Mouse (Mus musculus): ENCODE results near the gene Pop5.
A peak's percentile ranks its signal among the peaks of the same experiment; 100 is the strongest.

Pop5 gene

DNA sequence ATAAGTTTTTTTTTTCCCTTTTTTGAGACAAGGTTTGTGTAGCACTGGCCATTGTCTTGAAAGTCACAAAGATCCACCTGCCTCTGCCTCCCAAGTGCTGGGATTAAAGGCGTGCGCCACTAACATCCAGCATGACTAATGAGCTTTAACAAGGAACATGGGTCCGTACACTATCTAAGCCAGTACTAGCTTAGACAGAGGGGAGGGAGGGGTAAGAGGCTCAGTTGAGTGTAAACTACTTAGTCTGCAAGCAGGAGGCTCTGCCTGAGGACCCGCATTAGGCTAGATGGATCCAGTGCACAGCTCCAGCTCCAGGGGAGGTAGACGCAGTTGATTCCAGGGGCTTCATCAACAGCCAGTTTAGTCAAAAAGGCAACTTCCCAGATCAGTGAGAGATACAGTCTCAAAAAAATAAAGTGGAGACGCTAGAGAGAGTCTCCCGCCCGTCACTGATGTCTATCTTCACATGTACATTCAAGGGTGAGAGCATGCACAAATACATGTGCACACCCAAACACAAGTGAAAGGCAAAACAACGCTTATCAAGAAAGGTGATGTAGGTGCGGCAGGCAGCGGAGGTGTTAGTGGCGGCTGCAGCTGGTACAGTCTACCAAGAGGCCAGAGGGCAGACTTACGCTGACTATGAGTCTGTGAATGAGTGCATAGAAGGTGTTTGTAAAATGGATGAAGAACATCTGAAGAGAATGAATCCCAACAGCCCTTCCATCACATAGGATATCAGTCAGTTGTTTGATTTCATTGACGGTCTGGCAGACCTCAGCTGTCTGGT is 27.1 kb downstream of the Pop5 start:
- DNase-seq (ENCODE audit: low read depth, low spot score): no peak

DNA sequence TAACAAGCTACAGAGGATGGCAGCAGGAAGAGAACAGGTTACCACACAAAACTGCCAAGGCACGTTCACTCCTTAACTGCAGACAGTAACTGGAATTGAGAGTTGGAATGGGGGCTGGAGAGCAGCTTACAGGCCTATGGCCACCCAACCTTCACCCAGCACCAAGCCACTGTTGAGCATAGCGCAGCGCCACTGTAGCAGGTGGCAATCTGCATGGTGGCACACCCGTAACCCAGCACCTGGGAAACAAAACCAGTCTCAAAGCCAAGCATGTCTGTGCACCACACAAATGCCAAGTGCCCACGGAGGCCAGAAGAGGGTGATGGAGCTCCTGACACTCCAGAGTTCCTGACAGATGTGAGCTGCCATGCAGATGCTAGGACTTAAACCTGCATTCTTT is 30.7 kb downstream of the Pop5 start:
- DNase-seq (ENCODE audit: low read depth, low spot score): no peak

DNA sequence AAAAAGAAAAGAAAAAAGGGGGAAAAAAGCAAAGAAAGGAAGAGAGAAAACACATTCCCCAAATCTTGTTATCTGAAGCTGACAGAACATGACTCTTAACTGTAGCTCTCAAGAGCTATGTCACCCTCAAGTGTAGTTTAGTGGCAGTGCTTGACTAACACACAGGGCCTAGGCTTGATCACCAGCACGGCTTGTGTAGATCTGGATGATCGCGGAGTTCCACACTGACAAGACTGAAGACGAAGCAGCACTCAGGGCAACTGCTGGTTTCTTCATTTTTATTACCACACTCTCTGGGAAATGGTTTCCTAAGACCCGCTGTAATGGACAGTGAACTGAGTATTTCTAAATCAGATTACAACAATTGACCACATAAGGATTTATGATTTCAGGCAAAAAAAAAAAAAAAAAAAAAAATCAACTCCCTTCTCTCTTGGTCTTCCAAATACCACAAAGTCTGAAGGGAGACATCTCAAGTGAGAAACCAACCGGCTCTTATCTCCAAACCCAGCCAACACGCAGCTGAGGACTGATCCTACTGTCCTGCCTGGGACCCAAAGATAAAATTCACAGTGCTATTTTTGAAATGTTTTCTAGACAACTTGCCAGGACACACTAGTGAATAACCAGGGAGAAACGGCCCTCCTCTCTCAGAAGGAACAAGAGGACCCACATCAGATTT is 31.3 kb downstream of the Pop5 start:
- DNase-seq (ENCODE audit: low read depth, low spot score): peak; percentile 92

DNA sequence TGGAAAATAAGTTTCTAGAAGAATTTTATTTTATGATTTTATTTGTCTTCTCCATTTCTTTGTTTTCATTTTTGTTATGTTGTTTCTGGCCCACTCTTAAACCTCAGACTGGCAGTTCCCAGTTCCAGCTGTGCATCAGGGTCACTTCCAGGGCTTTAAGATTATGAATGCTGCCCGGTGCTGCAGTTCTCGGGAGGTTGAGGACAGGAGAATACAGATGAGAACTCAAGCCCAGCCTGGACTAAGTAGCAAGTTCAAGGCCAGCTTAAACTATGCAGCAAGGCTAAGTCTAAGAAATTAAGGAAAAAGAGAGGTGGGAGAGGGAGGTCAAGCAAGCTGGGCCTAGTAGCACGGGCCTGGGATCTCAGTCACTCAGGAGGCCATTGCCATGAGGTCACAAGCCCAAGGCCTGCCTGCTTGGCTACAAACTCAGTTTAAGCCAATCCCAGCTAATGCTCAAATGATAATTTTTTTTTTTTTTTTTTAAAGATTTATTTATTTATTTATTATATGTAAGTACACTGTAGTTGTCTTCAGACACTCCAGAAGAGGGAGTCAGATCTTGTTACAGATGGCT is 31.9 kb downstream of the Pop5 start:
- DNase-seq (ENCODE audit: low read depth, low spot score): no peak

DNA sequence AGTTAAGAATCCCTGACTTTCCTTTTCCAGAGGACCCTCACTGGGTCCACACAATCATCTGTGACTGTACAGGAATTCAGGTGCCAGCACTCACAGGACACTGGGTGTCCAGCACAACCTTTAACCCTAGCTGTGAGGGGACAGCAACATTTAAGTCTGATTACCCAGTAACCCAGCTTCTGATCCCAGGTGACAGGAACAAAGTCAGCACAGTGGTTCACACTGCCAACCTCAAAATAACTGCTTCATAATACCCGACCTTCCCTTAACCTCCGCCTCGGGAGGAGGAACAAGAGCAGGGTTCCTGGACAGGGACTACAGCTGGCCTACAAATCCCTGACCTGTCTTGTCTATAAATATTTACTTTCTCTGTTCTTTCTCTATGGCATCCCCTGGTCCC is 32.6 kb downstream of the Pop5 start:
- DNase-seq (ENCODE audit: low read depth, low spot score): no peak

DNA sequence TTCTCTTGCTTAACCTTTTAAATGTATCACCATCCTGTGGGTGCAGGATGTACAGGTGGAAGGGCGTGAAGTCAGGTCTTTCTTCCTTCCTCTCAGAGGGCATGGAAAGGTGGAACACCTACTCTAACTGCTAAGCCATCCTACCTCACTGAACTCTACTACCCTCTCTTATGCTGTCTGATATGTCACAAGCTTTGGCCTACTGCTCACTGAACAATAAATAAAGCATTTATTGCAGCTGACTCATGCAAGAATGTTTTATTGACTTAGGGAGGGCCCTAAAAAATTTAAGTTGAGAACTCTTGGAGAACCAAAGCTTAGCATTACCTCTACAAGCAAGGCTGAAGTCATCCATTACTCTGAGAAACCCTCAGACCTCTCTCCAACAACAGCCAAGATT is 34.3 kb downstream of the Pop5 start:
- no peak for DNase-seq (ENCODE audit: low read depth, low spot score)

DNA sequence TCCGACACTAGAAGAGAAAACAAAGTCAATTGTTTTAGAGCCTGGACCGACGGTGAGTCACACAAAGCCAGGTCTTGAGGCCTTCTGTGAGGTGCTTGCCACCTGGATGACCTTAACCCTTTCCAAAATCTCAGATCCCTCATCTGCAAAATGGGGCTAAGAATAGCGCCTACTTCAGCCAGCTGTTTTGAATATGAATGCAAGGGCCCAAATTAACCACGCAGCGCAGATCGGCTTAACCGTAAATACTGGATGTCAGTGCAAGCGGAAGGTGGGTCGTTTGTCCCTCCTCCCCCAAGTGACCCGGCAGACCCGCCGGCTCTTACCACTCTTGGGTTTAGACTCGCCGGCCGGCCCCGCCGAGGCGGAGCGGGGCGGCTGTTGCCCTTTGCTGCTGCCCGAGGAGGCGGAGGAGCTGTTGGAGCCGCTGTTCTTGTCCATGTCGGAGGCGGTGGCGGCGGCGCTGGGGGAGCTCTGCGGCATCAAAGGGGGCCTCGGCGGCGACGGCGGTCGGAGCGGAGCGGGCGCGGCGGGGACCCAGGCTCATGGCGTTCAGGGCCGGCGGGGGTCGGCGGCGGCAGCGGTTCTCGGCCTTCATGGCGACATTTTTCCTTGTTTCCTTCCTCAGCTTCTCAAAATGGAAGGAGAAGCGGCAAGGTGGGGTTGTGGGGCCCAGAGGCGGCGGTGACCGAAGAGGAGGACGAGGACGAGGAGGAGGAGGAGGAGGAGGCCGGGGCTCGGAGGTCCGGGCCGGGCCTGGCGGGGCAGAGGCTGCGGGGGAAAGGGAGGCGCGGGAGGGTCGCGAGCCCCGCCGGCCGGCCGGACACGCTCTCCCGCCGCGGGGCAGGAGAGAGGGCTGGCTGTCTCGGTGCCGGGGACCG is 36.5 kb downstream of the Pop5 start:
- DNase-seq (ENCODE audit: low read depth, low spot score): no peak

DNA sequence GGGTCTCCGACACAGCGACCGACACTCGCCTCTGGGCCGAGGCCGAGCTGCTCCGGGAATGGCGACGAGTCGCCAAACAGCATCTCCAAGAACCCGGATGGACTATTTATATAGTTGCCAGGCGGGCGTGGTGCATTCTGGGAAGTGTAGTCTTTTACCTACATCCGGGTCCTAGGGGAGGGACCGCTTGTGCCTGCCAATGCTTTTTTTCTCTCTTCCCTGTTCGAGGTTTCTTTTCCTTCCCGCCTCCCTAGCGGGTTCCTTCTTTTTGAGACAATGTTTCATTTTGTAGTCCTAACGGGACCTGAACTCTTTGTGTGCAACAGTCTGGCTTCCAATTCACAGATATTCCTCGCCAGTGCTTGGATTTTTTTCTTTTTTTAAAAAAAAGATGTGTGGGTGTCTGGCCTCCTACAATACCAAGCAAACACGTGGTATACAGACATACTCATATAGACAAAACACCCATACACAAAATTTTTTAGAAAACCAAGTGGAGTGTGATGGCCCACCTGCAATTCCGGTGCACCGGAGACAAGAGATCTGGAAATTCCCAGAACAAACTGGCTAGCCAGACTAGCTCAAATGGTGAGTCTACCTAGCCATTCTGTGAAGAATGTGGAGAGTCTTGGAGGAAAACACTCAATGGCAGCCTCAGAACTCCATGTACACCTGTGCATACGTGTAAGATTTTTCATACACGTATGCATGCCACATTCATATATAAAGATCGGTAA is 37.3 kb downstream of the Pop5 start, which contains the start of gene Rnf10:
Rnf10 (minus strand) TSS at position 87 of the 737 bp plus-strand sequence.
- peak; percentile 96 for DNase-seq (ENCODE audit: low read depth, low spot score)

DNA sequence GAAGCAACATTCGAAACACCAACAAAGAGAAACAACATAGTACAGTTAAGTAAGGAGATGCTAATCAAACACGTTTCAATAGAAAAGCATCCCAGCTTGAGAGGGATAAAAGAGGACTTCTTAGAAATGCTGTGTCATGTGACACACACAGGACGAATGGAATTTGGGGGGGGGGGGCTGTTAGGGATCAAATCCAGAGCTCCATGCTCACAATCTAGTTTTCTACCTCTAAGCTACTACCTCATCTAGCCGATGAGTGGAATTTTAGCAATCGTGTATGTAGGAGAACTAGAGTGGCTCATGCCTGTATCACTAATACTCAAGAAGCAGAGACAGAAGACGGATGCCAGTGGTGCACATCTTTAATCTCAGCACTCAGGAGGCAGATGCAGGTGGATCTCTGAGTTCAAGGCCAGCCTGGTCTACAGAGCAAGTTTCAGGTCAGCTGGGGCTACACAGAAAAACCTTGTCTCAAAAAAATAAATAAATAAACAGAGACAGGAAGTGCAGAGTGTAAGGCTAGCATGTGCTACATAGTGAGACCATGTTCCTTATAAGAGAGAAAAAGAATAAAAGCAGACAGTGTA is 38.0 kb downstream of the Pop5 start:
- DNase-seq (ENCODE audit: low read depth, low spot score): no peak

DNA sequence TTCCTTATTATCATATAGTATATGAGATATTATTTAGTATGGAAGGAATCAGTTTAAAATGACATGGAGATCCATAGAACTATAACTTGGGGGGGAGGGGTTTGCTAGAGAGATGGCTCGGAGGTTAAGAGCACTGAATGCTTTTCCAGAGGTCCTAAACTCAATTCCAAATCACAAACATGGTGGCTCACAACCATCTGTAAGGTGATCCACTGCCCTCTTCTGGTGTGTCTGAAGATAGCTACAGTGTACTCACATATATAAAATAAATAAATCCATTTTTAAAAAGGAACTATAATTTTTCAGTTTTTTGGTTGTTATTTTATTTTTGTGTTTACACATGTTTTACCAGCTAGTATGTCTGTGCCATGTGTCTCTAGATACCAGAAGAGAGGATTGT is 38.7 kb downstream of the Pop5 start:
- DNase-seq (ENCODE audit: low read depth, low spot score): no peak

DNA sequence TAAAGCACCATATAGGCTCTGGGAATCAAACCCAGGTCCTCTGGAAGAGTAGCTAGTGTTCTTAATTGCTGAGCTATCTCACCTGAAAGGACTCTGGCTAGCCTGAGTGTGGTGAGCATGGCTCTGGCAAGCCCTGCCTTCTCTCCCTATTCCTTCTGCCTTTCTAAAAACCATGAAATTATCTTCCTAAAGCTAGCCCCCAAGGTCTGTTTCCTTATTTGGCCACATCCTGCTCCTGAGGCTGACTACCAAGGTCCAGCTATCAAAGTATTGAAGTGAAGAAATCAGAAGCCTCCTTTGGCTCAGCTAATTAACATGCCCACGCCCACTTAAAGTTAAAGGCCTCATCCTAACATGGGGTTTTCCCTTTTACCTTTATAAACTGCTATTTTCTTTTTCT is 39.1 kb downstream of the Pop5 start:
- no peak for DNase-seq (ENCODE audit: low read depth, low spot score)

DNA sequence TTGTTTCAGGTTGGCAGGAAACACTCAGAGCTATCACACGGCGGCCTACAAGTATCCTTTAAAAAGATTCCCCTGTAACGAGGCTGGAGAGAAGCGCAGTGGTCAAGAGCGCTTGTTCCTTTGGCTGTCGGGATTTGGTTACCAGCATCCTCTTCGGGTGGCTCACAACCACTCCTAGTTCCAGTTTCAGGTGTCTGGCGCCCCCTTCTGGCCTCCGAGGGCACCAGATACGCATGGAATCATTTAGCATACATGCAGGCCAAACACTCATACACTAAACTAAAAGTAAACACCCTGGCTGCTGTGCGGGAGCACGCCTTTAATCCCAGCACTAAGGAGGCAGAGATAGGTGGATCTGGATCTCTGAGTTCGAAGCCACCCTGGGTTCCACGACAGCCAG is 40.4 kb downstream of the Pop5 start:
- no peak for DNase-seq (ENCODE audit: low read depth, low spot score)

DNA sequence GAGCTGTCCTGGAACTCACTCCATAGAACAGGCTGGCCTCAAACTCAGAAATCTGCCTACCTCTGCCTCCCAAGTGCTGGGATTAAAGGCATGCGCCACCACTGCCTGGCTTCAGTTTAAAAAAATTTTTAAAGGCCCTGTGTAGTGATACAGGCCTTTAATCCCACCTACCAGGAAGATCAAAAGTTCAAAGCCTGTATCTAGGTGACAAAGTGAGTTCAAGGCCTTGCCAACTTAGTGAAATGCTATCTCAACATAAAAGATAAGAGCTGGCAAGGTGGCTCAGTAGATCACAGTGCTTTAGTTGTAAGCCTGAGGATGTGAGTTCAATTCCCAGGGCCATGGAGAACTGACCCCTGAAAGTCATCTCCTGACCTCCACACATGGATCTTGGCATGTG is 42.4 kb downstream of the Pop5 start:
- DNase-seq (ENCODE audit: low read depth, low spot score): no peak

DNA sequence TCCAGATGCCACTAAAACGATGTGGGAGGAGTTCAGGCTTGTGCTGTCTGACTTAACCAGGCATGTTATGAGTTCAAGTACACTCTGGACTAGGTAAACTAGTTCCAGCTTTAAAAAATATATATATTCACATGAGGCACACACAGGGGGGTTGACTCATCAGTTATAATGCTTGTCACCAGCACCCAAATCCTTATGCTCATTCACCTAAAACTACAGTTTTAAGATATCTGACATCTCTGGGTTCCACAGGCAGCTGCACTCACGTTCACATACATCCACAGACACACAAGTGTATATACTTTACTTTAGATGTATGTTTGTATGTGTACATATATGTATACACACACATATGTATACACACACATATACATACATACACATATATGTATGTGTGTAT is 43.1 kb downstream of the Pop5 start:
- no peak for DNase-seq (ENCODE audit: low read depth, low spot score)

DNA sequence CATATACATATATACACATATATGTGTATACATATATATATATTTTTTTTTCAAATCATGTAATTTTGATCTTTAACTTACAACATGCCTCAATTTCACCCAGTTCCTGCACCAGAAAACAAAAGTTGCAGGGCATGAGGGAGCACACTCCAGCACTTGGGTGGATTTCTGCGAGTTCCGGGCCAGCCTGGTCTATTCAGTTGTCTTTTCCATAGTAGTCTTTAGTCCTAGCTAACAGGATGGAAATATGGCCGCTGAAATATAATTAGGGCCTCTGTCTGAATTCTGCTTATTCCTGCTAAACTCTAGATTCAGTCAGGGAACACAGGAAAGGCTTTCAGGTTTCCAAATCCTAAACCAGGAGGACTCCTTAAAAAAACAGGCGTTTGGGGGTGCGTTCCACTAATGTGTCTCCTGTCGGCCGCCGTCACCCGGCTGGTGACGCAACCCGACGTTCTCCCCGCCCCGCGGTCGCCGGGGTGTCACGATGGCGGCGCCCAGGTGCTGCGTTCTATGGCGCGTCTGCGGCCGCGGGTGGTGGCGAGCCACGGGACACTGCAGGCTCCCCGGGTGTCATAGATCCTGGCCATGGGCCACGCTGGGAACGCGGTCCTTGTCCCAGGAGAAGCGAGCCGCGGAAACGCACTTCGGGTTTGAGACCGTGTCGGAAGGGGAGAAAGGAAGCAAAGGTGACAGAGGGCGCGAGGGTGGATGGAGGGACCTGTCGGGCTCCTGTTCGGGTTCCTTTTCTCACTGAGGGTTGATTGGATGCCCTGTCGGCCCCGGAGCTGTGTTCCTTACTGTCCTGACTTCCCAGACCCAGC is 43.8 kb downstream of the Pop5 start, which contains the start of gene Coq5:
Coq5 (plus strand) TSS at position 441 of the 824 bp plus-strand sequence.
- DNase-seq (ENCODE audit: low read depth, low spot score): peak; percentile 82

DNA sequence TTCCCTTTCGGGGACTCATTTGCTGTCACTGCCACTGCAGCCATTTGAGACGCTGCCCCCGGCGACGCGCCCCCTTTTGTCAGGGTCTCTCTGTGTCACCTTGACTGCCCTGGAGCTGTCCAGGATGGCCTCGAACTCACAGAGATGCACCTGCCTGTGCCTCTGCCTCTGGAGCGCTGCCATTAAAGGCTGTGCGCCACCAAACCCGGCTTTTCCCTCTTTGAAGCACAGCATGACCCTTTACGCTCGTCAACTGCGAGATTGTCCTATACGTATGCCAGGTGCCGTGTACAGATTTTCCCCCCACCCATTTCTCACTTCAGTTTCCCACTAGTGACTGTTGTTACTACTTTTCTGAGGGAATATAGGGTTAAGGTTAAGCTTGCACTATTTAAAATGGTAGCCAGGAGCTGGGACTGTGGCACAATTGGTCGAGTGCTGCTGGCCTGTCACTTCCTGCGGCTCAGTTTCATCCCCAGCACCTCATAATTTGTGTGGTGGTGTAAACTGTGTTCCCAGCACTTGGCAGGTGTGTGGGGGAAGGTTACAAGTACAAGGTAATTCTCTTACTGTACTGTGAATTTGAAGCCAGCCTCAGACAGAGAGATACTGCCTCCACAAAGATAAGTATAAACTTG is 44.5 kb downstream of the Pop5 start:
- DNase-seq (ENCODE audit: low read depth, low spot score): no peak

DNA sequence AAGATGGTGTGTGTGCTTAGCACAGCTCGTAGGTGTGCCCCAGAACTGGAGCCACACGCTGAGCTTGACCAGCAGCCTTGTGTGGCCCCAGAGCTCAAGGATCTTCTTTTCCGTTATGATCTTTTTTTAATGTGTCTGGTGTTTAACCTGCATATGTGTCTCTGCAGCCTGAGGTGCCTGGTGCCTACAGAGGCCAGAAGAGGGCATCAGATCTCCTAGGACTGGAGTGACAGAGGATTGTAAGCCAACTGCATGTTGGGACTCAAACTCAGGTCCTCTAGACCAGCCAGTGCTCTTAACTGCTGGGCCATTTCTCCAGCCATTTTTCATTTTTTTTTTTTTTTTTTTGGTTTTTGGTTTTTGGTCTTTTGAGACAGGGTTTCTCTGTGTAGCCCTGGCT is 49.1 kb downstream of the Pop5 start:
- DNase-seq (ENCODE audit: low read depth, low spot score): no peak

DNA sequence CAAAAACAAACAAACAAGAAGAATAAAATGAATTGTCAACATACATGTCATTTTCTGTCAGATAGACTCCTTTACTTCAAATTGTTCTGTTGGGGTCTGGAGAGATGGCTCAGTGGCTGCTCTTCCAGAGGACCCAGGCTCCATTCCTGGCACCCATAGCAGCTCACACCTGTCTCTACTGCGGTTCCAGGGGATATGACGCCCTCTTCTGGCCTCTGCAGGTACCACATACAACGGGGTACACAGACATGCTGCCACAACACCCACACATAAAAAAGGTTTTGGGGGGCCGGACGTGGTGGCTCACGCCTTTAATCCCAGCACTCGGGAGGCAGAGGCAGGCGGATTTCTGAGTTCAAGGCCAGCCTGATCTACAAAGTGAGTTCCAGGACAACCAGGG is 58.5 kb downstream of the Pop5 start:
- DNase-seq (ENCODE audit: low read depth, low spot score): no peak

All from c-Kit-negative CD71-positive TER-119-positive erythroid progenitor cells, embryonic 14.5 days (primary cell).